Mouse (Mus musculus): Measurements from ENCODE around the gene Slc7a5. TPM values are rescaled to one million over a fixed set of nuclear protein-coding genes. Genes with fewer than 3 reads are reported as not detected.

Gene Slc7a5
- polyA plus RNA-seq, 1 experiment from 2014 or later: 28.1 TPM

- Histone ChIP-seq H3K36me3 (ENCODE audit: poor library complexity, severe bottlenecking) (no peaks in the 10 kb centered on the region), H3K4me2 (no peak overlapping the region), H3K4me1 (peaks cover 19% of the 10 kb centered on the region), H3K4me3 (no peak overlapping the region), H3K27ac (no peak overlapping the region), H3K27me3 (no peaks in the 10 kb centered on the region), H3K9ac (no peak overlapping the region), H3K9me3 (replicated peaks) (no peaks in the 10 kb centered on the region)
- ATAC-seq: no peak
- 83% methylated on average over 2 of the region's 2 CpGs for WGBS
These were observed 53.9 kb downstream of the Slc7a5 start for GRCm38 (mm10) chr8:121853586-121853985.

DNA sequence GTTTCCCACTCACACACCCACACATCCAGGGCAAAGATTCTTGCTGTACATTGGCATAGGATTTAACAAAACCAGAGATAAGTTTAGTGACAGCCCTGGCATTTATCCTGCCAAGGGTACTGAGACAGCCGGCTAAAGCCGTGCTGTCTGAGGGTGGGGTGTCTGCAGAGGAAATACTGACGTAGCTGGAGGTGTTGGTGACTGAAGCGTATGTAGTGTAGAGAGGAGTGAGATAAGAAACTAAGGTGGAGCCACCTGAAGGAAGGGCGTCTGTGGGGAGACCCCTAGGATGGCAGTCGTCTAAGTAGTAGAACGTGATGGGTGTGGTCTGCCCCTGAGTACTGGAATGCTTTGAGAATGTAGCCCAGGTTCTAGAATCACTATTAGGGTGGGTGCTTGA, 55.0 kb downstream of the Slc7a5 start:
- H3K9ac ChIP-seq: peak overlapping the region; percentile 16; the same call in 1 of the 2 replicates
- no peaks in the 10 kb centered on the region for H3K36me3 ChIP-seq (ENCODE audit: poor library complexity, severe bottlenecking)
- 65% methylated on average over 7 of the region's 7 CpGs for WGBS
- H3K4me1 ChIP-seq: peaks cover 19% of the 10 kb centered on the region
- no peaks in the 10 kb centered on the region for H3K9me3 ChIP-seq (replicated peaks)
- peaks cover 5% of the 10 kb centered on the region; the same call in 1 of the 2 replicates for H3K27me3 ChIP-seq
- H3K4me3 ChIP-seq: no peak overlapping the region
- H3K4me2 ChIP-seq: no peak overlapping the region
- no peak for ATAC-seq
- no peak overlapping the region for H3K27ac ChIP-seq

DNA sequence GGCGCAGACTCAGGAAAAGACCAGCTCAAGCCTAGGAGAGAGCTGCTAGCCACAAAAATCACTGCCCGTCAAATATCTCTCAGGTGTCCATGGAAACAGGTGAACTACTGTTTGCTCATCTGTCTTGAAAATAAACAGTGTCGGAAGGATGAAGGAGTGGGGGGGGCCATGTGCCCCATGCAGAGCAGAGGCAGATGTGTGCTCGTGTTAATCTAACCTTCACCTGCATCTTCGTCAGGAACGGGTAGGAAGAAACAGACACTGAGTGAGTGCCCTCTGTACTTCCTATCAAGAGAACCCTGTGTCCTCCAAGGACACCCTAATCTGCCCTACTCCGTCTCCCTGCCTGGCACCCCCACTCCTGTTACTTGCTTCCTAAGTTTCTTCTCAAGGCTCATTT, 55.8 kb downstream of the Slc7a5 start:
- Histone ChIP-seq H3K9ac (peak overlapping the region; percentile 51; the same call in 1 of the 2 replicates), H3K4me3 (no peak overlapping the region), H3K9me3 (replicated peaks) (no peaks in the 10 kb centered on the region), H3K4me1 (peaks cover 19% of the 10 kb centered on the region), H3K36me3 (ENCODE audit: poor library complexity, severe bottlenecking) (no peaks in the 10 kb centered on the region), H3K4me2 (peak overlapping the region; percentile 53; the same call in 1 of the 2 replicates), H3K27me3 (peaks cover 5% of the 10 kb centered on the region; the same call in 1 of the 2 replicates), H3K27ac (no peak overlapping the region)
- WGBS: 53% methylated on average over 7 of the region's 7 CpGs
- no peak for ATAC-seq

GRCm38 (mm10) chr8:121850821-121851470, 56.5 kb downstream of the Slc7a5 start:
- Histone ChIP-seq H3K9me3 (replicated peaks) (no peaks in the 10 kb centered on the region), H3K4me3 (0 out of 2 replicates have a peak overlapping the region, but pooled peaks have one; percentile 13), H3K36me3 (ENCODE audit: poor library complexity, severe bottlenecking) (no peaks in the 10 kb centered on the region), H3K9ac (peak overlapping the region; percentile 51), H3K27me3 (peaks cover 5% of the 10 kb centered on the region; the same call in 1 of the 2 replicates), H3K27ac (0 out of 2 replicates have a peak overlapping the region, but pooled peaks have one; percentile 6), H3K4me1 (peaks cover 19% of the 10 kb centered on the region), H3K4me2 (peak overlapping the region; percentile 53)
- 6% methylated on average over 24 of the region's 24 CpGs for WGBS
- ATAC-seq: peak; percentile 90

- Histone ChIP-seq H3K27me3 (peaks cover 5% of the 10 kb centered on the region; the same call in 1 of the 2 replicates), H3K4me2 (peak overlapping the region; percentile 53), H3K36me3 (ENCODE audit: poor library complexity, severe bottlenecking) (no peaks in the 10 kb centered on the region), H3K4me3 (no peak overlapping the region), H3K9ac (peak overlapping the region; percentile 32; the same call in 1 of the 2 replicates), H3K27ac (no peak overlapping the region), H3K9me3 (replicated peaks) (no peaks in the 10 kb centered on the region), H3K4me1 (peaks cover 19% of the 10 kb centered on the region)
- no peak for ATAC-seq
- 34% methylated on average over 12 of the region's 12 CpGs for WGBS
These were observed 57.1 kb downstream of the Slc7a5 start for GRCm38 (mm10) chr8:121850436-121850820.

DNA sequence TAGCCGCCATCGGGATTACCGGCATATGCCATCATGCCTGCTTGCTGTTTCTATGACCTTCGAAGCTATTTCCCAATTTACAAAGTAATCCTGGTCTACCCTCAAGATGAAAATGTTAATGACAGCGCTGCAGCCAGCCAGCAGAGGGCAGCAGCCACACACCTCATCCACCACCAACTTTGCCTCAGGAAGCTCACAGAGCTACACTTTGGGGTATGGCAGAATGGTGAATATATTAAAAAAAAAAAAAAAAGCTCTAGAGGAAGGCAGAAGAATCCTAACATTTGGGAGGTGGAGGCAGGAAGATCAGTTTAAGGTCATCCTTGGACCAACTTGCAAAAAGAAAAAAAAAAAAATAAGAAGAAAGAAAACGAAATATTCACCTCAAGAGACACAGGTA, 57.5 kb downstream of the Slc7a5 start:
- peaks cover 5% of the 10 kb centered on the region; the same call in 1 of the 2 replicates for H3K27me3 ChIP-seq
- H3K36me3 ChIP-seq (ENCODE audit: poor library complexity, severe bottlenecking): no peaks in the 10 kb centered on the region
- no peaks in the 10 kb centered on the region for H3K9me3 ChIP-seq (replicated peaks)
- no peak overlapping the region for H3K4me2 ChIP-seq
- ATAC-seq: peak; percentile 57
- H3K9ac ChIP-seq: no peak overlapping the region
- 11% methylated on average over 6 of the region's 6 CpGs for WGBS
- H3K4me1 ChIP-seq: peaks cover 19% of the 10 kb centered on the region
- H3K27ac ChIP-seq: no peak overlapping the region
- no peak overlapping the region for H3K4me3 ChIP-seq

GRCm38 (mm10) chr8:121849303-121849702, 58.2 kb downstream of the Slc7a5 start:
- no peak overlapping the region for H3K9ac ChIP-seq
- H3K27ac ChIP-seq: no peak overlapping the region
- peaks cover 5% of the 10 kb centered on the region; the same call in 1 of the 2 replicates for H3K27me3 ChIP-seq
- 71% methylated on average over 9 of the region's 9 CpGs for WGBS
- H3K9me3 ChIP-seq (replicated peaks): no peaks in the 10 kb centered on the region
- no peaks in the 10 kb centered on the region for H3K36me3 ChIP-seq (ENCODE audit: poor library complexity, severe bottlenecking)
- no peak overlapping the region for H3K4me3 ChIP-seq
- H3K4me2 ChIP-seq: no peak overlapping the region
- ATAC-seq: no peak
- H3K4me1 ChIP-seq: peaks cover 19% of the 10 kb centered on the region

DNA sequence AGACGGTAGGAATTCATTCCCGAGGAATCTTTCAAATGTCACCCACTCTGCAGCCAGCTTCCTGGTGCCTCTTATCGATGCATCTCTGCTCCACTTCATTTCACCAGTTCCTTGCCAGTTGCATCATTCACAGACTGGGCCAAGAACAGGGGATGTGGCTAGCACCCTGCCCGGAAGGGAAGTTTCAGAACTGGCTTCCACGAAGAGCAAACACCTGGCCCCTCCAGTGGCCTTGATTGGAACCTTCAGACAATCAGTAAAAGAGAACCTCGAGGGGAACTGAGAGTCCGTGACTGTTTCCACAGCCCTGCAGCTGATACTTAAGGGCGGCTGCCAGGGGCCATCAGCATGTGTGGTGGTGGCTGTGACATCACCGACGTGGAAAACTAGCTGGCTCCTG, 59.0 kb downstream of the Slc7a5 start:
- H3K9me3 ChIP-seq (replicated peaks): no peaks in the 10 kb centered on the region
- 79% methylated on average over 10 of the region's 10 CpGs for WGBS
- H3K4me3 ChIP-seq: no peak overlapping the region
- H3K4me2 ChIP-seq: no peak overlapping the region
- no peak overlapping the region for H3K9ac ChIP-seq
- H3K4me1 ChIP-seq: peaks cover 19% of the 10 kb centered on the region
- no peak for ATAC-seq
- H3K36me3 ChIP-seq (ENCODE audit: poor library complexity, severe bottlenecking): no peaks in the 10 kb centered on the region
- no peak overlapping the region for H3K27ac ChIP-seq
- peaks cover 5% of the 10 kb centered on the region; the same call in 1 of the 2 replicates for H3K27me3 ChIP-seq

- WGBS: 71% methylated on average over 6 of the region's 6 CpGs
- H3K4me3 ChIP-seq: no peak overlapping the region
- no peaks in the 10 kb centered on the region for H3K9me3 ChIP-seq (replicated peaks)
- H3K27ac ChIP-seq: no peak overlapping the region
- no peak overlapping the region for H3K9ac ChIP-seq
- H3K36me3 ChIP-seq (ENCODE audit: poor library complexity, severe bottlenecking): no peaks in the 10 kb centered on the region
- peaks cover 19% of the 10 kb centered on the region for H3K4me1 ChIP-seq
- no peak for ATAC-seq
- H3K27me3 ChIP-seq: peaks cover 5% of the 10 kb centered on the region; the same call in 1 of the 2 replicates
- H3K4me2 ChIP-seq: no peak overlapping the region
These were observed 59.5 kb downstream of the Slc7a5 start for GRCm38 (mm10) chr8:121847987-121848386.

DNA sequence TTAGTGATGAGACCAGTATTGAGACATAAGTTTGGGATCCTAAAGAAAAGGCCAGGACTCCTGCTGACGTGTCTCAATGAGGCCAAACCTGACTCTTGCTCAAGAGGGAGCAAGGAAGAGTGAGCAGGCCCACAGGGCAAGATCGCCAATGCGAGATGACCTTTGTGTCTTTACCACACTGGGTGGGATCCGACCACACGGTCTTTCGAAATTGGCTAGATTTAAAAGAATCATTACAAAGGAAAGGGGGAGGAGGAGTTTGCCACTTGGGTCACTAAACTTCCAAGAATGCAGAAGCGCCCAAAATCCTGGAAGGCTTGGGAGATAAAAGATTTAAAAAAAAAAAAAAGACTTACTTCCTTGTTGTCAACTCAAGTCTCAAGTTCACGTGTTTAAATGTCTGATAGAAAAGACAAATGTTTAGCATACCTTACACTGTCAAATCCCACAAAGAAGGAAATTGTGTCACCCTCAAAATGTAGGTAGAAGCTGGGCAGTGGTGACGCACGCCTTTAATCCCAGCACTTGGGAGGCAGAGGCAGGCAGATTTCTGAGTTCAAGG, 60.2 kb downstream of the Slc7a5 start:
- no peak for ATAC-seq
- 72% methylated on average over 10 of the region's 10 CpGs for WGBS
- H3K27ac ChIP-seq: no peak overlapping the region

DNA sequence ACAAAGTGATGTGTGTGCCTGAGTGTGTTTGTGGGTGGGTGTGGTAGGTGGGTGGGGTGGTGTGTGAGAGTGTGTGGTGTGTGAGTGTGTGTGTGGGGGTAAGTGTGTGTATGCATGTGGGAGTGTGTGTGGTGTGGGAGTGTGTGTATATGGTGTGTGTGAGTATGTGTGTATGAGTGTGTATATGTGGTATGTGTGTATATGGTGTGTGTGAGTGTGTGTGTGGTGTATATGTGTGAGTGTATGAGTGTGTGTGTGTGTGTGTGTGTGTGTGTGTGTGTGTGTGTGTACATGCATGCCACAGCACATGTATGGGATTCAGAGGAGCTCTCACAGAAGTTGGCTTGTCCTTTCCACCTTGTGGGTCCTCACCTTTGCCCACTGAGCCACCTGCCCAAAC, 60.7 kb downstream of the Slc7a5 start:
- Histone ChIP-seq H3K4me3 (no peak overlapping the region), H3K36me3 (ENCODE audit: poor library complexity, severe bottlenecking) (0 out of 2 replicates have a peak, but pooled peaks cover 4% of the 10 kb centered on the region), H3K9ac (no peak overlapping the region), H3K9me3 (replicated peaks) (no peaks in the 10 kb centered on the region), H3K27me3 (peaks cover 5% of the 10 kb centered on the region; the same call in 1 of the 2 replicates), H3K4me1 (peaks cover 16% of the 10 kb centered on the region), H3K27ac (no peak overlapping the region), H3K4me2 (no peak overlapping the region)
- ATAC-seq: no peak

More for the DNA sequence above, 60.2 kb downstream of the Slc7a5 start:
- peaks cover 5% of the 10 kb centered on the region; the same call in 1 of the 2 replicates for H3K27me3 ChIP-seq
- H3K9ac ChIP-seq: no peak overlapping the region
- H3K4me1 ChIP-seq: peaks cover 19% of the 10 kb centered on the region
- no peak overlapping the region for H3K4me3 ChIP-seq
- 0 out of 2 replicates have a peak, but pooled peaks cover 2% of the 10 kb centered on the region for H3K36me3 ChIP-seq (ENCODE audit: poor library complexity, severe bottlenecking)
- no peaks in the 10 kb centered on the region for H3K9me3 ChIP-seq (replicated peaks)
- H3K4me2 ChIP-seq: no peak overlapping the region

DNA sequence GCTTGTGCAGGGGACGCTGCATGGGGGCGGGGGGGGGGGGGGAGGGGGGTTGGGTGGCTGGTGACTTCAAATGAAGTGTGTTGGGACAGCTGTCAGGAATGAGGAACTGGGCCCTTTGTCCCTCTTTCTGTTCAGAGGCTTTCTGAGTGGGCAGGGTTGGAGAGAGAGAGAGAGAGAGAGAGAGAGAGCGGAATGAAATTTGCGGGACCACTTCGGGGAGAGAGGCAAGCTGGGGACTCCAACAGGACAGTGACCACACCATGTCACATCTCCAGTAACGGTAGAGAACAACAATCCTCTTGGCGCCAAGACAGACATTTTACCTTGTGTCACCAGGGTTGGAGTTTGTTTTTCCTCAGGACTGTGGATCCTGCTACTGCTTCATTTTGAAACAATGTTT, 62.7 kb downstream of the Slc7a5 start:
- H3K4me1 ChIP-seq: 0 out of 2 replicates have a peak, but pooled peaks cover 3% of the 10 kb centered on the region
- no peak overlapping the region for H3K4me3 ChIP-seq
- no peak overlapping the region for H3K4me2 ChIP-seq
- 55% methylated on average over 6 of the region's 7 CpGs for WGBS
- no peak overlapping the region for H3K27ac ChIP-seq
- ATAC-seq: no peak
- no peak overlapping the region for H3K9ac ChIP-seq
- H3K9me3 ChIP-seq (replicated peaks): no peaks in the 10 kb centered on the region
- H3K27me3 ChIP-seq: peaks cover 5% of the 10 kb centered on the region; the same call in 1 of the 2 replicates
- 0 out of 2 replicates have a peak, but pooled peaks cover 7% of the 10 kb centered on the region for H3K36me3 ChIP-seq (ENCODE audit: poor library complexity, severe bottlenecking)

Measured in forebrain, embryonic 13.5 days (tissue).